Mouse (Mus musculus) kidney, postnatal 4 days (tissue): ENCODE measurements around the gene Exosc6.
"Not testable (repeated sequence)": the region's sequence is repeated elsewhere in the genome, so short reads cannot be mapped to it uniquely, and the experiment has no call there.

Experiments
- DNase-seq, 2 experiments: peaks; one replicate each; pipeline ENCODE4 v3.0.0; 2021; ENCODE audit warnings: mixed read lengths in 2 of 2

The Exosc6 gene

GRCm38 (mm10) chr8:111056158-111056663 is at the start of gene Exosc6:
Gene Exosc6 (plus strand): TSS chr8:111056339.
- peak; percentile 92 to 96 for DNase-seq

- not testable (repeated sequence) for DNase-seq
These were observed 45.7 kb upstream of the Exosc6 start for GRCm38 (mm10) chr8:111010230-111010991.

GRCm38 (mm10) chr8:111026609-111027008 is 29.5 kb upstream of the Exosc6 start:
- not testable (repeated sequence) for DNase-seq

GRCm38 (mm10) chr8:111027391-111027937 is 28.7 kb upstream of the Exosc6 start:
- DNase-seq = peak; percentile 91 to 94

GRCm38 (mm10) chr8:111029589-111029988 is 26.6 kb upstream of the Exosc6 start:
- DNase-seq = no peak

- no peak for DNase-seq
These were observed 26.1 kb upstream of the Exosc6 start for GRCm38 (mm10) chr8:111030045-111030444.

GRCm38 (mm10) chr8:111031572-111031971 is 24.6 kb upstream of the Exosc6 start, which contains the start of gene Ddx19b:
Gene Ddx19b (minus strand): TSS chr8:111031751.
- no peak for DNase-seq

GRCm38 (mm10) chr8:111032916-111033315 is 23.2 kb upstream of the Exosc6 start, which contains the start of gene Aars:
Gene Aars (plus strand): TSS chr8:111033144.
- DNase-seq = no peak

GRCm38 (mm10) chr8:111033482-111034215 is 22.5 kb upstream of the Exosc6 start:
- DNase-seq = peak; percentile 93 to 97

- DNase-seq = peak; percentile 41 to 57
These were observed 21.9 kb upstream of the Exosc6 start for GRCm38 (mm10) chr8:111034276-111034675.

GRCm38 (mm10) chr8:111036591-111036990 is 19.5 kb upstream of the Exosc6 start:
- no peak for DNase-seq

- DNase-seq = no peak
These were observed 13.6 kb upstream of the Exosc6 start for GRCm38 (mm10) chr8:111042546-111042945.

GRCm38 (mm10) chr8:111044003-111044734 is 12.0 kb upstream of the Exosc6 start:
- peak; percentile 25 to 40 for DNase-seq

- no peak for DNase-seq
These were observed 7.4 kb upstream of the Exosc6 start for GRCm38 (mm10) chr8:111048694-111049093.

GRCm38 (mm10) chr8:111049106-111049505 is 7.0 kb upstream of the Exosc6 start:
- no peak for DNase-seq

GRCm38 (mm10) chr8:111053827-111054518 is 2.2 kb upstream of the Exosc6 start:
- DNase-seq = no peak

GRCm38 (mm10) chr8:111055031-111055634 is 1.0 kb upstream of the Exosc6 start:
- no peak for DNase-seq

GRCm38 (mm10) chr8:111055661-111056060 is 478 bp upstream of the Exosc6 start:
- no peak for DNase-seq

- DNase-seq = peak; percentile 60 to 76
These were observed 653 bp downstream of the Exosc6 start for GRCm38 (mm10) chr8:111056691-111057293.

- DNase-seq = no peak
These were observed 2.9 kb downstream of the Exosc6 start for GRCm38 (mm10) chr8:111058946-111059572.

GRCm38 (mm10) chr8:111061688-111062071 is 5.5 kb downstream of the Exosc6 start:
- DNase-seq = no peak
